Mouse (Mus musculus): ENCODE measurements around the gene Zcchc17.
A peak's percentile ranks its signal among the peaks of the same experiment; 100 is the strongest.

Zcchc17 gene

DNA sequence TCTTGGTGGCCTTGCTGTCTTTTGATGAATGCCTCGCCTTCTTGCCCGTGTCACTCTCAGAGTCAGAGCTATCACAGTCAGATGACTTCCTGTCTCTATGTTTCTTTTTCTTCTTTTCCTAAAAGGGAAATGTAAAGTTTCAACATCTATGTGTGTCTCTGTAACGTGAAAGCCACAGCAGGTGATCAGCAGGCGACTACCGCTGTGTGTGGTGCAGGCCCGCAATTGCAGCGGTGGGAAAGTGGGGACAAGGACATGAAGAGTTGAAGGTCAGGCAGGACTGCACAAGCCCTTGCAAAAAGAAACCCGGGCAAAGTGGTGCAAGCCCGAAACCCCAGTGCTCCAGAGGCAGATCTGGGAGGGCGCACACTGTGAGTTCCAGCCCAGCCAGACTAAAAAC lies 43.1 kb downstream of the Zcchc17 start:
- no peak for DNase-seq (ENCODE audit: low read depth)

DNA sequence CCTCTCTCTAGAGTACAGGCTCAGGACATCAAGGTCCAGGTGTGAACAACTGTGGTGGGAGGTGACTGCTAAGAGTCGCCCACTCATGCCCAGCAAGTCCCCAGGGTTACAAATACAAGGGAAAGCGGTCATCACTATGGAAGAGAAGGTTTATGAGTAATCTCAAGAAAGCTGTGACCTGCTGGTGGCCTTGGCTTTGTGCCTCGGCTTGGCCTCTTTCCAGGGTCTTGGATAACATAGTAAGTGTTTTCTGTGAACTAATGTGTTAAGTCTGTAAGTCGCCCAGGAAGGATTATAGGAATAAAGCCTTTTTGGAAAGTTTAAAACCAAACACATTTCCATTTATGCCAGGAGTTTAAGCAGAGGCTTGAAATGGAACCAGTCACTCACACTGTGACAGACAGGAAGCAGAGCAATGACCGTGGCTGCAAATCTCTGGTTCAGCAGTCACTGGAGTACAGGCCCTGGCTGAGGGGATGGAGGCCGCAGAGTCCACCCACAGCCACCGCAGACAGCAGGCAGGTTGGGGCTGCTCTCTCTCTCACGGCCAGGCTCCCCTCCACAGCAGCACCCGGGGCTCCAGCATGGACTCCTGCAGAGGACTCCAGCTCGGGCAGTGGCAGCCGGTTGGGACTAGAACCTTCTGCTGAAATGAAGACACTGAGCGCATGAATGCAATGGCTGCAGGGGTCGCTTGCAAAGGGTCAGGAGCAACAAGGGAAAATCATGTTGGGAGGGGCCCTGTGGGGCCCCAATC lies 43.8 kb downstream of the Zcchc17 start:
- no peak for DNase-seq (ENCODE audit: low read depth)

DNA sequence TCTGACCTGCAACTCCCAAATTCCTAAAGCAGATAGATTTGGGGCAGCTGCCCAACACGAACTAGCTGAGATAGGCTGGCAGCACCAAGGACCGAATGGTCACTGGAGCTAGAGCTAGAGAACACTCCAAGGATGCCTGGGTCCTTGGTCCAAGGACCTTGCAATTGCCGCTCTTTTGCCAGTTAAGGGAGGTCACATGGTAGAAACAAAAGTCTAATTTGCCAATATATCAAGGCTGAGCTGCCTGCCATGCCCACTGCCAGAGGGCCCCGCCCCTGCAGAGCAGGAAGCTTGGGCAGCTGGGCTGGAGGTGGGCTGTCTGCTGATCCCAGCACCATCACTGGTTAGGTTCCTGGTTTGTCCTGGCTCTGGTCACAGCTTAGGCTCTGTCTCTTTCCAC lies 46.2 kb downstream of the Zcchc17 start:
- no peak for DNase-seq (ENCODE audit: low read depth)

DNA sequence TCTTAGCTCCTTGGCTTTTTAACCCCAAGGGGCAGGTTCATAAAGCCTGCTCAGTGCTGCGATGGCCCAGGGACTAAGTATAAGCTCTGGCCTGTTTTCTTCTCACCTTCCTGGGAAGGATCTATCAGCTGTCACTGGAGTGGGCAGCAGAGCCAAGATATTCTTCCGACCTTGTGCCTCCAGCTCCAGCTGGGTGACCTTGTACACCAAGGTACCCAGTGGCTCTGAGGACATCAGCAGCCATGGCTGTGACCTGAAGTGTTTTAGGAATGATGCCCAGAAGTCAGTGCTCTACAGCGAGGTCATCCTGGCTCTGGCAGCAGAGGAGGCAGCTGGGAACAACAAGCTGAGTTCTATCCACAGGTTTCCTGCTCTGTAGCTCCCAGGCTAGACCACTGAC lies 47.2 kb downstream of the Zcchc17 start:
- no peak for DNase-seq (ENCODE audit: low read depth)

DNA sequence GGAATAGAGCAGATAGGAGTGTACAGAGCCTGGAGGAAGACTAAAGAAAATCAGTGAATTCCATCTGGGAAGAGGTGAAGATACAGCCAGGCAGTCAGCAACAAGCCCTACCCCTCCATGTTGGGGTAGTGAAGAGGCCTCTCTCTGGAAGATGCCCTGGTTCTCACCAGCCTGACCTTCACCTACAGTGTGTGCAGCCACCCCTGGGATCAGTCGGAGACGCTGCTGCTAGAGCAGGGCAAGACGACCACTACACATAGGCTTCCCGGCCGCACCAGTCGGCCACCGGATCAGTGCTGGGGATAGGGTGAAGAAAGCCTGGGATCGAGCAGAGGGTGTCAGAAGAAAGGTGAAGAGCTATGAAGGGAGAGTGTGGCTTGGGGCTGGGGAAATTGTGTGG lies 50.5 kb downstream of the Zcchc17 start:
- no peak for DNase-seq (ENCODE audit: low read depth)

DNA sequence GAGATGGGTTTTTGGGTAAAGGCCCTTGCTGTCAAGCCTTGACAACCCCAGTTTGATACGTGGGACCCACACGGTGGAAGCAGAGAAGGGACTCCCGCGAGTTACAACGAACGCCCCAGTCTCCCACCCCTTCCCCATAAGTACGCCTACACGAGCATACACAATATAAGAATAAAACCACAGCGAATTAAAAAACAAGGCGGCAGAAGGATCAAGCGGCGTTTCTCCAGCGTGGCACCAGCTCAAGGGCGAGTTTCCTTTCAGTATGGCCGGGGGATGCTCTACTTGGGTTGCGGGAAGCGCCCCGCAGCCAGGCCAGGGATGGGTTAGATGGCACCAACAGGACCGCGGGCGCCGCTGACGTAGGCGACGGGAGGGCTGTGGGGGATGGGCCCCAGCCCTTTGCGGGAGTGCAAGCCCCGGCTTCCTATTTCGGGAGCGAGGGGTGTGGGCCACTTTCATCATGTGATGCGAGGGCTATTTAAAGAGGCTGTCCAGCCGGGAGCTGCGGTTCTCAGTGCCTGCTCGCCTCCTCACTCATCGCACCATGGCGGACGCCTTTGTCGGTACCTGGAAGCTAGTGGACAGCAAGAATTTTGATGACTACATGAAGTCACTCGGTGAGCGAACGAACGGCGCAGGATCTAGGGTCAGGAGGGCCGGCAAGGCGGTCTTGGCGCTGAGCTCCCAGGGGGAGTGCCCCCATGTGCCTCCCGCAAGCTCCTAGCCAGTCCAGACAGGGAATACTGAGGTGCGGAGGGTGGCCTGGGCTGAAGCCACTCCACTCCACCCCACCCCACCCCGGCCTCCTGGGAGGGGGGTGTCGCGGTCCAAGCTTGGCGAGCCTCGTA lies 51.3 kb downstream of the Zcchc17 start, which contains the start of the genes Fabp3 and Gm10570:
Fabp3 (plus strand) TSS at position 365 of the 851 bp plus-strand sequence.
Gm10570 (minus strand) TSS at position 444 of the 851 bp plus-strand sequence.
- no peak for DNase-seq (ENCODE audit: low read depth)

DNA sequence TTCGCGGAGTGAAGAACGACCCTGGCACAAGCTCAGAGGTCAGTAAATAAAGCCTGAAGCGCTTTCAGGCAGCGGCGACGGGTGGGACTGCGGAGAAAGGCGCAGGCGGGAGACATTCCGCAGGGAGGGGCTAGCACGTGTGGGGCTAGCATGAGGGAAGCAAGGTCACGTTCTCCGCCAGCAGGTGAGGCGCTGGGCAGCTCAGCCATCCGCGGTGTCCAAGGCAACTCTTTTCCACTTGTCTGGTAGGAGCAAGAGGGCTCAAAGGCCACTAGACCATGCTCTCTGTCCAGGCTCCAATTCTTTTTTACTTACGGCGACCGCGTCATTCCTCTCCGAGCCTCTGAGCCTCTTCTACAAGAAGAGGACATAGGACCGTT lies 51.9 kb downstream of the Zcchc17 start:
- DNase-seq (ENCODE audit: low read depth) = no peak

DNA sequence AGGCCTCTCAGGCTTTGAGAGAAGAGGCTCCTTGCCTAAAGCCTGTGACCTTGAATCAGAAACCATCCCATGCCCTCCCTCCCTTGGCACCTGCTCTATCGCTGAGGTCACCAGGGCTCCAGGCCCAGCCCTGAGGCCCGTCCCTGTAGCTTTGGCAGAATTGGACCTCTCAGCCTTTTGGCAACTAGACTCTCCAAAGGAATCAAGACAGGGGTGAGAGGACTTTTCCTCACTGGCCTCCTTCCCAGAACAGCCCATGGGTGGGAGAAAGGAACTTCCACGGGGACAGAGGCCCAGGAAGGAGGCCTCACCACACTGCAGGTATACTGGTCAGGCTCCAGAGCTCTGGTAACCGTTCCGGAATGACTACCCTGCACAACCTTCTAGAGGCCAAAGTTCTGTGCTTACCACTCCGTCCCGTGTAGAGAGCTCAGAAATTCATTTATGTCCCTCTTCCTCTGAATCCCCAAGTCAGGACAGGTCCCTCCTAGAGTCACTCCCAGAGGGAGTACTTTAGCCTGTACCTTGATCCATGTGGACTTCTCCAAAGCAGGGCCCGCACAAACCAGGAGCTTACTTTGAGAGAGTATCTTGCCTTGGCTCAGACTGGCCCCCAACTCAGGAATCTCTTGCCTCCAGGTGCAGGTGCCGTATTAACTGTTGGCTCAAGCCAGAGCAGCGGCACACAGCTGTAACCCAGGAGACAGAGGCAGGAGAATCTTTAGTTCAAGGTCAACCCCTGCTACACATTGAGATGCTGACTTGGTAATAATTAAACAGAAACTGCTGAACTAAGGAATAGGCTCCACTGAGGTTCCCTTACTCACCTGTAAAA lies 52.7 kb downstream of the Zcchc17 start:
- DNase-seq (ENCODE audit: low read depth) = no peak

DNA sequence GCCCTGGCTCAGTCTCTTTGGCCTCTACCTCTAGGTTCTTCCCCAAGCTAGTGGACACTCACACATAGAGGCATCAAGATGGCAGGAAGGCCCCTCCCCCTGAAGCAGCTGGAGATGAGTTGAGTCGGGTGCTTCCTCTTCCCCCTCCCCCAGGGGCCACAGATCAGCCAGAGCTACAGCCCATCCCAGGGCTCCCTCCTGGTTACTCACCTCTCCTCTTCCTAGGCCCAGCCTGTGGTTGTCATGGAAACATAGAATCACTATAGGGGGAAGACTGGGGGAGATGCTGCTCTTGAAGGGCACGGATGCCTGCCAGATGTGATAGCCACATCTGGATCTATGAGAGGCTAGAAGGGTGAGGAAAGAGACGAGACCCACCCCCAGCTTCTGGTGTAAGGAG lies 55.0 kb downstream of the Zcchc17 start:
- DNase-seq (ENCODE audit: low read depth) = no peak

DNA sequence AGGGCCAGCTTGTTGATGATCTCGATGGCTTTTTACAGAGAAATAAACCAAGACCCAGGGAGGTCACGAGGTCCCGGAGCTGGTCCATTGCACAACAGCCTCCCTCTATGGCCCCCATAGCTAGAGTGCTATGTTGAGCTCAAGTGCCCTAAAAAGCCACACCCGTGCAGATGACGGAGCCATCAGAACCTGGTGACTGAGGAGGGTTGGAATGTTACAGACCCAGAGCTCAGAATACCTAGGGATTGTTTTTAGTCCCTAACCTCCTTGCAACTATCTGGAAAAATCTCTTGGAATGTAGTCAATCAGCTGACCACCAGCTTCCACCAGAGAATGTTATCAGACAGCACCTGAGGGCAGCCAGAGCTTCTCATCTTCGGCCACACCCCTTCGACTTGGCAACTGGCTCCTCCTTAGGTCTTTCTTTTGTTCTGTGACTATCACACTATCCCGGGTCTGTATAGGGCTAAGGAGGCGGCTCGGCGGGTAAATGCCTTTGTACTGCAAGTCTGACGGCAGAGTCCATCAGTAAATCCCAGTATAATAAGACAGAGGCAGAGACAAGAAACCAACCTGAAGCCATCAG lies 57.4 kb downstream of the Zcchc17 start:
- no peak for DNase-seq (ENCODE audit: low read depth)

DNA sequence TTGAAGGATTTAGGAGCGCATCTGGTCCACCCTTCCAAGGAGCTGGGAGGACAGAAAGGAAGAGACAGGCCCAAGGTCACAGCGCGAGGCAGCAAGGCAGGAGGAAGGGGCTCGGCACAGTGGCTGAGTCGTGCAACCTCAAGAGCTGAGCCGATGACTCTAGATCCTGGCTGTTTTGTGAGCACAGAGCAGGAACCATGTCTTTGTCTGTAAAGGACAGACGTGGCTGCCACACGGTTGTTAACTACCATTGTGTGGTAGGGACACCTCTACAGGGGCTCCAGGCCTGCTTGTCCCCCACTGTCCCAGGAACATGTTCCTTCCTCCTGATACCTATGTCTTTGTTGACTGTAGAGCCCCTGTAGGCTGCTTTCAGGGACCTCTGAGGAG lies 60.1 kb downstream of the Zcchc17 start:
- DNase-seq (ENCODE audit: low read depth) = no peak

DNA sequence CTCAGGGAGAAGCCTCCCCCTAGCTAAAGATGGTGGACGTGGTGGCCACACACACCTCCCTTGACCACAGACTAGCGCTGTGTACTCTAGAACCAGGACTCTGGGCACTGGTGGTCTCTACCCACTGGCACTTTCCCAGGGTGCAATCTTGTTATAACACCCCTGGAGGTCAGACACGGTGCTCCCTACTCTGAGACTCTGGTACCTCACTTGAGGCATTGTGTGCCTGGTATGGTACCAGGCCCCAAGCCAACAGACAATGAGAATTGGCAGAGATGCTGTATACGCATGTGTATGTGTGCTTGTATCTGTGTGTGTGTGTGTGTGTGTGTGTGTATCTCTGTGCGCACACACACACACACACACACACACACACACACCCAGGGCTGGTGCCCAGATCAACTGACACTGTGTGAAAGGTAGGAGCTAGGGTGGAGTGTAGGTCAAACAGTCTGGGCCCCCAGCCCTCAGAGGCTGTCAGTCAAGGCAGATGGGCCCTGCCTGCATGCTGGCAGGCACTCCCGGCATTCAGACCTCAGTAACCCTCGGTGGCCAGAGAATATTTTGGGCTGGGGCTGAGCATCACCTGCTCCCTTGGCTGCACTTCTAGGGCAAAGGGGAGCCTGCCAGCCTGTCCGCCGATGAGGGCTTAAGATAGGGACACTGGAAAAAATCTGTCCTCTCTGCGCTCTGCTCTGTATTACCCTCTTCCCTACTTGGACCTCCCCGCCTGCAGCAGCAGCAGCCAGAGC lies 60.7 kb downstream of the Zcchc17 start:
- DNase-seq (ENCODE audit: low read depth) = no peak

DNA sequence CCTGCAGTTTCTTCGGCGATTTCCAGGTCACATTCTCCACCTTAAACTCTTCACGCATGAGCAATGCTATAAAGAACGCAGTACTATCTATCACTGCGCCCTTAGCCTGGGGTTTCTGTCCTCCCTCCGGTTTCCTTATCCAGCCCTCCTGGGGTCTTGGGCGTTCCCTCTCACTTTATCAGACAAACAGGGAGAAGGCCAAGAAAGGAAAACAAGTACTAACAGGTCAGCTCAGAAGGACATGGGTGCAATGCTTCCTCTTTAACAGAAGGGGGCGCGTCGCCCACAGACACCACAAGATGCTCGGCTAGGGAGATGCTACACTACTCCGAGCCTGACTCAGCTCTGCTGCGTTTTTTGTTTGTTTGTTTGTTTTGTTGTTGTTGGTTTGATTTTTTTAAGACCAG lies 62.6 kb downstream of the Zcchc17 start:
- DNase-seq (ENCODE audit: low read depth) = peak; percentile 69

DNA sequence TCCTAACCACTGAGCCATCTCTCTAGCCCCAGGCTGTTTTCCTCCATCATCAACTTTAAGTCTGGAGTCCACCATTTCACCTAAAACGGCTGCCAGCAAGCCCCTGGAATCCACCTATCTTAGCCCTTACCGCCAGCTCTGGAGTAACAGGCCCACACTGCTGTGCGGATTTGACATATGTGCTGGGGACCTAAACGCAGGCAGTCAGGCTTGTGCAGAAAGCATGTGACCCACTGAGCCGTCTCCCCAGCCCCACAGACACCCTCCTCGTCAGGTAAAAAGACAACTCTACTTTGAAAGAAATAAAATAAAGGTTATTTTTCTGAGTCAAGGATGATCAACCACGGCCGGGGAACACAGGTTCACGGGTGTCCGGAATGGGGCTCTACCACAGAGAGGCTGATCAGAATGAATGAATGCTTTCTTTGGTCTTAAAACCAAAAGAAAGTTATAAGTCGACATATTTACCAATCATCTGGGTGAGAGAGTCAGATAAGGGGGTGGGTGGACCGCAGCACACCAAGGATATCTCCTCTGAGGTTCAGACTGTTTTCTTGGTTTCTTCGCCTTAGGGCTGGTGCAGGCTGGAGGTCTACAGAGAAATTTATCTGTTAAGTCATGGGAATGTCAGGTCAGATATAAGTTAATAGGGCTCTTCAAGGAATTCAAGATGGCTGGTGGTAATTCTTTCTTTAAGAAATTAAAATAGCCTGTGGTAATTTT lies 63.3 kb downstream of the Zcchc17 start:
- no peak for DNase-seq (ENCODE audit: low read depth)

DNA sequence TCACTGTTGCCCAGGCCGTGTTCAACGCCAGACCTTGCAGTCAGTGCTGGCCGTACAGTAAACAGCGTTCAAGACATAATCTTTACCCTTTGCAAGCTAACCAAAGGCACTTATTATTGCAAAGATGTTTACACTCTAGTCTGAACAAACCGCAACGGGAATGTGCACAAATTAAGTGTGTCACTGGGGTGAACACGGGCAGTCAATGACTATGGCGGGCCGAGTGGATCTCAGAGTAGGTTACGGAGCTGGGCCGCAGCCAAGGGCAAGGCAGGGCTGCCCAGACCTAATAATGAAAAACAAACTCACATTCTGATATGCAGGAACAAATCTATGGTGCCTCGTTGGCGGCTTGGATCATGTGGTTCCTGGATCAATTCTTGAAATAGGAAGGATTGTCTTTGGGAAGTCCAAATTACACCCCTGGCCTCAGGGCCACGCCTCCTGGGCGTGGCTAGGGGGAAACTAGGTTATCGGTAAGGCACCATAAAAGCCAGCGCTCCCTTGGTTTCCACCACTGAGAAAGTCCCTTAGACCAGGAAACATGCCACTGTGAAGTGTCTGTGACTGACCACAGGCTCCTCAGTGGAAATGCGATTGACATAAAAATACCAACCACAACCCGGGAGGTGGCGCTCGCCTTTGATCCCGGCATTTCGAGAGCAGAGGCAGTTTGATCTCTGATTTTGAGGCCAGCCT lies 64.5 kb downstream of the Zcchc17 start:
- no peak for DNase-seq (ENCODE audit: low read depth)

DNA sequence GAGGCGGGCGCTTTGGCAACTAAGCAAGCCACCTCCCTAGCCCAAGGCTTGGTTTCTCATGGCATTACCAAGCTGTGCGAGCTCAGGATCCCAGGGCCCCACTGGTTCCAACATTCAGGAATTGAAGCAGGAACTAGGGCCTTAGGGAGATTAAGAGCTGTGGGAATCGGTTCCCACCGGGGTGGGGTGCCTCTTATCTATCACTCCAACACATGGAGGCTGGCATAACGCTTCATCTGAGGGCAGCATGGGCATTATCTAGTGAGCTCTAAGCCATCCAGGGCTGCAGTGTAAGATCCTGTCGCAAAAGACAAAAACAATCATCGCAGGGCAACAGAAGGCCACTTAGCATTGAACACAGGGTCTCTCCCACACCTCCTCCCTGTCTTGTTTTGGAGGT lies 65.2 kb downstream of the Zcchc17 start:
- DNase-seq (ENCODE audit: low read depth) = no peak

DNA sequence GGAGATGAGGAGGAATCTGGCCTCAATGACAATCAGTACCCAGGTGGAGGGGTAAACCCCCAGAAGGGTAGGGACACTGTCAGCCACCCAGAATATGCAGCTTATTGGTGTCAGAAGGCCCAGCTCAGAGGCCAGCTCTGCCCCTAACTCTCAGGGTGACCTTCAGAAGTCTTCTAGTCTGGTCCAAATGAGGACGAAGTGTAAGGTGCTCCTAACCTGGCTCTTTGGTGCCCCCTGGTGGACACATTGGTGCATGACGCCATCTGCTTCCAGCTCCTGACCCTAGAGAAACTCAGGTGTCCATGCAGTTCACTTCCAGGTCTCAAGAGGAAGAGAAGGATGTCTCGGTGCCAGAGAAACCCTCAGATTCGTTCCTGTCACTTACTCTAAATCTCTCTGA lies 67.5 kb downstream of the Zcchc17 start:
- peak; percentile 77 for DNase-seq (ENCODE audit: low read depth)

DNA sequence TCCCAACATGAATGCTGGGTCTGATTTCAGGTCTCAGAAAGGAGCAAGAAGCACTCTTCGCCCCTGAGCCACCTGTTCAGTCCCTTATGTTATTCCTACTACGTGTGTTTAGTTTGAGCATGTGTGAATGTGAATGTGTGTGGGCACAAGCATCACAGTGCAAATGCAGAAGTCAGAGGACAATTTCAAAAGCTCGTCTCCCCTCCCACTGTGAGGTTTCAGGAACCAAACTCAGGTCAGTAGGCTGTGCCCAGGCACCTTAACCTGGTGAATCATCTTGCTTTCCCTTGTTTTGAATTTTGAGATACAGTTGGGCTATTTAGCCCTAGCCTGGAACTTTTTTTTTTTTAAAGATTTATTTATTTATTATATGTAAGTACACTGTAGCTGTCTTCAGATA lies 69.9 kb downstream of the Zcchc17 start:
- no peak for DNase-seq (ENCODE audit: low read depth)

DNA sequence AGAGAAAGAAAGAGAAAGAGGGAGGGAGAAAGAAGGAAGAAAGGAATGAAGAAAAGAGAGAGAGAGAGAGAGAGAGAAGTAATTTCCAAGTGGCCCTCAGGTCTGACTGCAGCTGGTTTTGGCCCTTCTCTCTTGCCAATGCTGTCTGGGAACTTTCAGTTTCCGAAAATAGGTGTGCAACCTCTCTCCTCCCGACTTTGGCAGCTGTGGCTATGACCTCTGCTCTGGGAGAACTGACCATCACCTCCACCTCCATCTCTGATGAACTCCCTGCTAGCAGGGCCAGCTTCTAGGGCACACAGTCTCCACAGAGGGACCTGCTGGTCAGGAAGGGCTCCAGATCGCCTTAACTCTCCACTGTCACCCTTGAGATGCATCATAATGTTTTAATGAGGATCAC lies 73.2 kb downstream of the Zcchc17 start:
- no peak for DNase-seq (ENCODE audit: low read depth)

DNA sequence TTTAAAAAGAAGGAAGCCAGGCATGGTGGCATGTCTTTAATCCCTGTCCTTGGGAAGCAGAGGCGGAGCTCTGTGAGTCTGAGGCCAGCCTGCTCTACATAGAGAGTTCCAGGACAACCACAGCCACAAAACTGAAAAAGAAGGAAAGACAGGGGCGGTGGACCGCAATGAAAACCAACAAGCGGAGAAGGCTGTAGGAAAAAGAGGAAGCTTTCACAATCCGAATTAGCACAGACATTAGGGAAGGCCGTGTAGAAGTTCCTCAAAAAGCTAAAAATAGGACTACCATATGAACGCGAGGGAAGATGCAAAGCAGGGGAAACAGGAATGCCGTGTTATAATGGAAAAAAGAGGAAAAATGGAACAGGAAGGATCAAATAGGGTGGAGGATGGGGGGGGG lies 75.9 kb downstream of the Zcchc17 start:
- DNase-seq (ENCODE audit: low read depth) = peak; percentile 32
